Mouse (Mus musculus) intestine, postnatal 0 days (tissue): ENCODE measurements at regions not wholly inside any gene's neighbourhood (a gene's known extent, or its start where the extent isn't known, plus 50 kb on each side); places are given as distances from the start of the nearest gene placed in this dataset.

Experiments
- ATAC-seq: fragments of 200-750 bp; cut with Nextera tagmentation; 2 replicates; pipeline ENCODE4 v1.8.0; 2017; ENCODE audit warnings: mild to moderate bottlenecking, moderate TSS enrichment, moderate library complexity
- H3K27ac ChIP-seq: fragments of 300-500 bp; sonication (generic); 2 replicates; pipeline ENCODE4 v1.5.1; 2014; ENCODE audit warnings: mild to moderate bottlenecking, low read depth, low read length, moderate library complexity
- H3K27me3 ChIP-seq: fragments of 300-500 bp; sonication (generic); replicated peaks from 2 replicates; pipeline ENCODE4 v1.6.1; 2014; ENCODE audit warnings: low read length, mixed read lengths; ENCODE audit not compliant: control insufficient read depth, insufficient read depth
- H3K36me3 ChIP-seq: fragments of 300-500 bp; sonication (generic); 2 replicates; pipeline ENCODE4 v1.6.1; 2014; ENCODE audit warnings: mild to moderate bottlenecking, moderate library complexity; ENCODE audit not compliant: control insufficient read depth, insufficient read depth
- H3K4me1 ChIP-seq: fragments of 300-500 bp; sonication (generic); replicated peaks from 2 replicates; pipeline ENCODE4 v1.6.1; 2014; ENCODE audit warnings: antibody characterized with exemption, low read length, mixed read lengths; ENCODE audit not compliant: control insufficient read depth, insufficient read depth
- H3K4me2 ChIP-seq: fragments of 300-500 bp; sonication (generic); replicated peaks from 2 replicates; pipeline ENCODE4 v1.6.1; 2014; ENCODE audit warnings: low read depth, mild to moderate bottlenecking, moderate library complexity
- H3K4me3 ChIP-seq: fragments of 300-500 bp; sonication (generic); 2 replicates; pipeline ENCODE4 v1.5.1; 2014; ENCODE audit warnings: low read depth, low read length
- H3K9ac ChIP-seq: fragments of 300-500 bp; sonication (generic); 2 replicates; pipeline ENCODE4 v1.6.1; 2014; ENCODE audit warnings: mild to moderate bottlenecking, low read depth, low read length
- H3K9me3 ChIP-seq: fragments of 300-500 bp; sonication (generic); 2 replicates; pipeline ENCODE4 v1.6.1; 2016; ENCODE audit warnings: mixed run types; ENCODE audit not compliant: control insufficient read depth
- CTCF ChIP-seq: sonication (generic); IDR thresholded peaks from 2 replicates; pipeline ENCODE4 v1.5.1; 2016; ENCODE audit warnings: low read depth, mild to moderate bottlenecking, control low read depth, antibody characterized with exemption, moderate library complexity
- WGBS: fragments of 180-500 bp; shearing (Covaris S2); extraction: QIAGEN DNeasy Blood & Tissue Kit; methylation state at CpG from one replicate; pipeline ENCODE4 v1.1.7; 2014; 5-methylcytosine and 5-hydroxymethylcytosine counted together

GRCm38 (mm10) chr10:84310653-84311052 is 129.7 kb downstream of the Nuak1 start:
- ATAC-seq, result no peak
- Histone ChIP-seq H3K27ac (no peak overlapping the region), H3K9ac (no peak overlapping the region), H3K27me3 (no peaks in the 10 kb centered on the region), H3K9me3 (no peaks in the 10 kb centered on the region), H3K4me2 (no peak overlapping the region), H3K4me1 (no peaks in the 10 kb centered on the region), H3K36me3 (no peaks in the 10 kb centered on the region), H3K4me3 (no peak overlapping the region)
- 75% methylated on average over 5 of the region's 5 CpGs for WGBS
- no peak for TF ChIP-seq CTCF

GRCm38 (mm10) chr10:84312656-84313055 is 127.7 kb downstream of the Nuak1 start:
- ATAC-seq, result no peak
- TF ChIP-seq CTCF, result no peak
- WGBS, result 72% methylated on average over 7 of the region's 7 CpGs

GRCm38 (mm10) chr10:84316857-84317256 is 123.5 kb downstream of the Nuak1 start:
- WGBS, result 100% methylated on average over 1 of the region's 1 CpGs
- no peak for ATAC-seq
- no peak overlapping the region for H3K4me2 ChIP-seq

More at GRCm38 (mm10) chr10:84312656-84313055, 127.7 kb downstream of the Nuak1 start:
- Histone ChIP-seq H3K36me3 (no peaks in the 10 kb centered on the region), H3K4me3 (no peak overlapping the region), H3K4me1 (no peaks in the 10 kb centered on the region), H3K9ac (no peak overlapping the region), H3K27me3 (no peaks in the 10 kb centered on the region), H3K4me2 (no peak overlapping the region), H3K27ac (no peak overlapping the region), H3K9me3 (no peaks in the 10 kb centered on the region)

GRCm38 (mm10) chr10:84317960-84318359 is 122.4 kb downstream of the Nuak1 start:
- Histone ChIP-seq H3K27ac (no peak overlapping the region), H3K27me3 (no peaks in the 10 kb centered on the region), H3K36me3 (no peaks in the 10 kb centered on the region), H3K4me1 (no peaks in the 10 kb centered on the region), H3K4me2 (no peak overlapping the region), H3K4me3 (no peak overlapping the region), H3K9ac (no peak overlapping the region), H3K9me3 (no peaks in the 10 kb centered on the region)
- no peak for TF ChIP-seq CTCF
- no peak for ATAC-seq
- 54% methylated on average over 5 of the region's 5 CpGs for WGBS

More at GRCm38 (mm10) chr10:84316857-84317256, 123.5 kb downstream of the Nuak1 start:
- Histone ChIP-seq H3K4me1 (no peaks in the 10 kb centered on the region), H3K27ac (no peak overlapping the region), H3K4me3 (no peak overlapping the region), H3K36me3 (no peaks in the 10 kb centered on the region), H3K9me3 (no peaks in the 10 kb centered on the region), H3K9ac (no peak overlapping the region), H3K27me3 (no peaks in the 10 kb centered on the region)
- TF ChIP-seq CTCF, result no peak
